Mouse (Mus musculus) intestine, embryonic 16.5 days (tissue): ENCODE measurements around the gene Relch. TPM values are rescaled to one million over a fixed set of nuclear protein-coding genes. Genes with fewer than 3 reads are reported as not detected.
A peak's percentile ranks its signal among the peaks of the same experiment; 100 is the strongest.
"Not testable (repeated sequence)": the region's sequence is repeated elsewhere in the genome, so short reads cannot be mapped to it uniquely, and the experiment has no call there.

Source experiments
- ATAC-seq: fragments of 200-750 bp; cut with Nextera tagmentation; 2 replicates; pipeline ENCODE4 v1.8.0; 2017; ENCODE audit warnings: moderate TSS enrichment, moderate library complexity
- H3K27ac ChIP-seq: fragments of 300-500 bp; sonication (generic); 2 replicates; pipeline ENCODE4 v1.5.1; 2014; ENCODE audit warnings: mild to moderate bottlenecking, low read length
- H3K27me3 ChIP-seq: fragments of 300-500 bp; sonication (generic); replicated peaks from 2 replicates; pipeline ENCODE4 v1.6.1; 2014; ENCODE audit warnings: low read length, control low read depth, mixed read lengths; ENCODE audit not compliant: control insufficient read depth, insufficient read depth
- H3K36me3 ChIP-seq: fragments of 300-500 bp; sonication (generic); 2 replicates; pipeline ENCODE4 v1.6.1; 2014; ENCODE audit warnings: low read length, control low read depth; ENCODE audit not compliant: control insufficient read depth, insufficient read depth
- H3K4me1 ChIP-seq: fragments of 300-500 bp; sonication (generic); 2 replicates; pipeline ENCODE4 v1.6.1; 2014; ENCODE audit warnings: low read length, control low read depth, mixed read lengths; ENCODE audit not compliant: control insufficient read depth, insufficient read depth
- H3K4me2 ChIP-seq: fragments of 300-500 bp; sonication (generic); 2 replicates; pipeline ENCODE4 v1.6.1; 2014; ENCODE audit warnings: low read depth, low read length, control low read depth
- H3K4me3 ChIP-seq: fragments of 300-500 bp; sonication (generic); 2 replicates; pipeline ENCODE4 v1.5.1; 2014; ENCODE audit warnings: mild to moderate bottlenecking, low read length
- H3K9ac ChIP-seq: fragments of 300-500 bp; sonication (generic); 2 replicates; pipeline ENCODE4 v1.6.1; 2014; ENCODE audit warnings: low read depth, low read length
- H3K9me3 ChIP-seq: fragments of 300-500 bp; sonication (generic); 2 replicates; pipeline ENCODE4 v1.6.1; 2016; ENCODE audit warnings: low read length, control low read depth; ENCODE audit not compliant: control insufficient read depth
- WGBS: fragments of 180-500 bp; shearing (Covaris S2); extraction: QIAGEN DNeasy Blood & Tissue Kit; methylation state at CpG from one replicate; pipeline ENCODE4 v1.1.7; 2014; 5-methylcytosine and 5-hydroxymethylcytosine counted together
- polyA plus RNA-seq: library from polyadenylated mRNA; unstranded; fragments of >200 nt; fragmentation: Nextera tagmentation; extraction: Ambion mirVana; gene quantifications from 2 replicates; pipeline ENCODE4 v1.2.1, GENCODE M21; 2015

Relch gene
- polyA plus RNA-seq, 1 experiment from 2014 or later, result 19.3 TPM

GRCm38 (mm10) chr1:105758798-105759197, 95.1 kb downstream of the Relch start:
- WGBS, result 83% methylated on average over 4 of the region's 4 CpGs
- H3K27ac ChIP-seq, result no peak overlapping the region

GRCm38 (mm10) chr1:105759422-105760165, 95.9 kb downstream of the Relch start:
- no peaks in the 10 kb centered on the region for H3K27me3 ChIP-seq
- no peak overlapping the region; the same call in 1 of the 2 replicates for H3K4me2 ChIP-seq
- H3K9ac ChIP-seq, result no peak overlapping the region
- H3K36me3 ChIP-seq, result no peaks in the 10 kb centered on the region
- peak overlapping the region; percentile 69 for H3K27ac ChIP-seq
- H3K9me3 ChIP-seq, result no peaks in the 10 kb centered on the region
- H3K4me3 ChIP-seq, result no peak overlapping the region
- H3K4me1 ChIP-seq, result no peaks in the 10 kb centered on the region
- peak; percentile 99 for ATAC-seq
- 48% methylated on average over 3 of the region's 3 CpGs for WGBS

More at GRCm38 (mm10) chr1:105758798-105759197, 95.1 kb downstream of the Relch start:
- H3K4me3 ChIP-seq, result no peak overlapping the region
- no peaks in the 10 kb centered on the region for H3K27me3 ChIP-seq
- H3K9ac ChIP-seq, result no peak overlapping the region
- no peak overlapping the region for H3K4me2 ChIP-seq
- no peaks in the 10 kb centered on the region for H3K36me3 ChIP-seq
- ATAC-seq, result no peak
- H3K4me1 ChIP-seq, result no peaks in the 10 kb centered on the region
- no peaks in the 10 kb centered on the region for H3K9me3 ChIP-seq

GRCm38 (mm10) chr1:105765586-105765985, 101.9 kb downstream of the Relch start:
- H3K4me1 ChIP-seq, result no peaks in the 10 kb centered on the region
- no peaks in the 10 kb centered on the region for H3K27me3 ChIP-seq
- no peak overlapping the region for H3K9ac ChIP-seq
- no peaks in the 10 kb centered on the region for H3K9me3 ChIP-seq
- no peak overlapping the region for H3K4me2 ChIP-seq
- 0 out of 2 replicates have a peak, but pooled peaks have one; percentile 38 for ATAC-seq
- 65% methylated on average over 8 of the region's 8 CpGs for WGBS
- no peak overlapping the region for H3K27ac ChIP-seq
- H3K4me3 ChIP-seq, result no peak overlapping the region
- H3K36me3 ChIP-seq, result no peaks in the 10 kb centered on the region

- not testable (repeated sequence) for H3K36me3 ChIP-seq, H3K9ac ChIP-seq, H3K9me3 ChIP-seq, H3K4me1 ChIP-seq, H3K27me3 ChIP-seq, ATAC-seq, H3K4me2 ChIP-seq, H3K27ac ChIP-seq, H3K4me3 ChIP-seq
- 64% methylated on average over 9 of the region's 9 CpGs for WGBS
These were observed 102.4 kb downstream of the Relch start for GRCm38 (mm10) chr1:105766099-105766498.

- ATAC-seq, result no peak
- WGBS, result 93% methylated on average over 2 of the region's 2 CpGs
- no peak overlapping the region for H3K27ac ChIP-seq
- no peaks in the 10 kb centered on the region for H3K36me3 ChIP-seq
- no peaks in the 10 kb centered on the region for H3K27me3 ChIP-seq
- no peaks in the 10 kb centered on the region for H3K4me1 ChIP-seq
- no peaks in the 10 kb centered on the region for H3K9me3 ChIP-seq
- H3K9ac ChIP-seq, result no peak overlapping the region
- H3K4me2 ChIP-seq, result no peak overlapping the region
- no peak overlapping the region for H3K4me3 ChIP-seq
These were observed 104.7 kb downstream of the Relch start for GRCm38 (mm10) chr1:105768397-105768796.

- no peaks in the 10 kb centered on the region for H3K4me1 ChIP-seq
- H3K27ac ChIP-seq, result no peak overlapping the region
- 86% methylated on average over 2 of the region's 2 CpGs for WGBS
- no peaks in the 10 kb centered on the region for H3K36me3 ChIP-seq
- H3K27me3 ChIP-seq, result no peaks in the 10 kb centered on the region
- H3K4me2 ChIP-seq, result no peak overlapping the region
- ATAC-seq, result no peak
- H3K4me3 ChIP-seq, result no peak overlapping the region
- H3K9ac ChIP-seq, result no peak overlapping the region
- H3K9me3 ChIP-seq, result no peaks in the 10 kb centered on the region
These were observed 107.0 kb downstream of the Relch start for GRCm38 (mm10) chr1:105770685-105771084.

- Histone ChIP-seq H3K9ac (no peak overlapping the region), H3K4me2 (no peak overlapping the region), H3K27ac (no peak overlapping the region), H3K36me3 (no peaks in the 10 kb centered on the region), H3K4me1 (no peaks in the 10 kb centered on the region), H3K9me3 (no peaks in the 10 kb centered on the region), H3K4me3 (no peak overlapping the region), H3K27me3 (no peaks in the 10 kb centered on the region)
- WGBS, result 90% methylated on average over 4 of the region's 4 CpGs
- no peak for ATAC-seq
These were observed 112.8 kb downstream of the Relch start for GRCm38 (mm10) chr1:105776426-105776825.

- H3K27ac ChIP-seq, result no peak overlapping the region
- H3K4me2 ChIP-seq, result peak overlapping the region; percentile 84
- peak overlapping the region; percentile 83 for H3K4me3 ChIP-seq
- H3K9me3 ChIP-seq, result no peaks in the 10 kb centered on the region
- no peaks in the 10 kb centered on the region for H3K36me3 ChIP-seq
- no peaks in the 10 kb centered on the region for H3K27me3 ChIP-seq
- H3K4me1 ChIP-seq, result peaks cover 2% of the 10 kb centered on the region; the same call in 1 of the 2 replicates
- ATAC-seq, result peak; percentile 7; the same call in 1 of the 2 replicates
- peak overlapping the region; percentile 92 for H3K9ac ChIP-seq
- 31% methylated on average over 12 of the region's 12 CpGs for WGBS
These were observed 116.4 kb downstream of the Relch start for GRCm38 (mm10) chr1:105780079-105780456.

- Histone ChIP-seq H3K36me3 (no peaks in the 10 kb centered on the region), H3K27me3 (no peaks in the 10 kb centered on the region), H3K9ac (peak within 1 kb of the TSS; percentile 92), H3K9me3 (no peaks in the 10 kb centered on the region), H3K4me1 (peaks cover 8% of the 10 kb centered on the region), H3K27ac (peak within 1 kb of the TSS; percentile 76), H3K4me3 (peak within 1 kb of the TSS; percentile 83), H3K4me2 (peak within 1 kb of the TSS; percentile 84)
- ATAC-seq, result peak; percentile 77
- WGBS, result 3% methylated on average over 61 of the region's 77 CpGs
These were observed 117.0 kb downstream of the Relch start, which contains the start of gene Tnfrsf11a for GRCm38 (mm10) chr1:105780457-105781364. Gene Tnfrsf11a, plus strand, starts transcription at chr1:105780718.
